Mouse (Mus musculus) frontal cortex, postnatal 14 days (tissue): ENCODE results near the gene Olfr724.
"Not testable (repeated sequence)": the region's sequence is repeated elsewhere in the genome, so short reads cannot be mapped to it uniquely, and the experiment has no call there.

Experiments
- DNase-seq, 2 experiments: peaks; one replicate each; pipeline ENCODE4 v3.0.0; 2022; ENCODE audit warnings: low spot score in 2 of 2

Gene Olfr724

DNA sequence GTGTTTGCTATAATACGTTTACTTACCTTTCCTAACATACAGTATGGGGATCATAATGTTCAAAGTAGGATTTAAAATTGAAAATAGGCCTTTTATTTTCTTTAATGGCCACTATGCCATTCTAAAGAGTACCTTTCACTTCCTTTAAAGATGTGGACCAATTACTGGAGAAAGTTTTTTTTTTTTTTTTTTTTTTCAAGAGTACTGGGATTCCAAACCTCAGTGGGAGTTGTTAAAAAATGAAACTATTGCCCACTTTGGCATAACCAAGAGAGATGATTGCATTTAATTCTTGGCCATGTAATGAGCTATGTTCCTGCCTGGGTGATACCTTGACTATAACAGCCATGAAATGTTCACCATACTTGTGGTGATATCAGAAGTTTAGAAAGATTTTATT, at the start of gene Olfr724:
Gene Olfr724 (minus strand): TSS at position 101 of the 400 bp plus-strand sequence.
- not testable (repeated sequence) for DNase-seq

DNA sequence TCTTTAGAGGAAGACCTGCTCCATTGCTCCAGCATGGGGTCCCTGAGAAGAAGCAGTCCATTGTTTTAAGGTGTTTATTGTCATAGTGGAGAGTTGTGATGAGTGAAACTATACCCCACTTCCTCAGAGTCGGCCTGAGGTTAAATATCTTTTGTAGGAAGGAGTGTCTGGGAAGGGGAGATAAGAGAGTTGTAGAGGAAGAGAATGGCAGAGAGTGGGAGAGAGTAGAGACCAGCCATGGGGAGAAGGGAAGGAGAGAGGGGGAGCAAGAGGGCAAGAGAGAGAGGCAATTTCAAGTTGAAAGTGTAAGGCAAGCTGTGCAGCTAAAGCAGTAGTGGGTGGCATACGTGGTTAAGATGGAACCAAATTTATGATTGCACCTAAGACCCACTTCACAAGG, 7.2 kb downstream of the Olfr724 start:
- no peak for DNase-seq

DNA sequence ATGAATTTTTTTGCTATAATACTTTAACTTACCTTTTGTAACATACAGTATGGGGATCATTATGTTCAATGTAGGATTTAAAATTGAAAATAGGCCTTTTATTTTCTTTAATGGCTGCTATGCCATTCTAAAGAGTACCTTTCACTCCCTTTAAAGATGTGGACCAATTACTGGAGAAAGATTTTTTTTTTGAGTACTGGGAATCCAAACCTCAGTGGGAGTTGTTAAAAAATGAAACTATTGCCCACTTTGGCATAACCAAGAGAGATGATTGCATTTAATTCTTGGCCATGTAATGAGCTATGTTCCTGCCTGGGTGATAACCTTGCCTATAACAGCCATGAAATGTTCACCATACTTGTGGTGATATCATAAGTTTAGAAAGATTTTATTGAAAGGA, 31.4 kb downstream of the Olfr724 start, which contains the start of gene Olfr723:
Gene Olfr723 (minus strand): TSS at position 101 of the 400 bp plus-strand sequence.
- DNase-seq: not testable (repeated sequence)
